In genomic region chr14:14702399-14703345, GRCm38 (mm10) we compare ENCODE assay signal across 8 mouse cellular contexts. TPM values are rescaled to one million over a fixed set of nuclear protein-coding genes. Genes with fewer than 3 reads are reported as not detected.
DNase-seq lines count a peak whose midpoint lies in the region; ATAC-seq lines count a peak whose summit lies in the region.

No protein-coding gene starts in this region.

- peak overlapping the region; percentile 75 for H3K4me2 ChIP-seq in forebrain, embryonic 14.5 days (ENCODE audit: low read length)
- peak overlapping the region; percentile 60 for H3K4me2 ChIP-seq in neural tube, embryonic 15.5 days

- H3K27me3 ChIP-seq in forebrain, embryonic 14.5 days (replicated peaks; ENCODE audit: control insufficient read depth, insufficient read depth, low read length), result no peaks in the 10 kb centered on the region
- H3K27me3 ChIP-seq in neural tube, embryonic 15.5 days (replicated peaks), result no peaks in the 10 kb centered on the region

- peak overlapping the region; percentile 99 for H3K27ac ChIP-seq in forebrain, embryonic 14.5 days (ENCODE audit: low read depth, low read length)
- H3K27ac ChIP-seq in neural tube, embryonic 15.5 days (replicated peaks), result peak overlapping the region; percentile 96

- H3K4me3 ChIP-seq in forebrain, embryonic 14.5 days (ENCODE audit: low read depth, low read length), result peak overlapping the region; percentile 91
- peak overlapping the region; percentile 88 for H3K4me3 ChIP-seq in neural tube, embryonic 15.5 days (replicated peaks)

- peak overlapping the region; percentile 98 for H3K9ac ChIP-seq in forebrain, embryonic 14.5 days (ENCODE audit: low read length)
- peak overlapping the region; percentile 96 for H3K9ac ChIP-seq in neural tube, embryonic 15.5 days (replicated peaks)

- intact Hi-C loops in heart, postnatal 14 days (cut with DNase I), result loop anchor here (5.0 to 10.0 kb wide), 2 partner anchors 160 to 358 kb away; partner anchors contain the start of gene Il3ra

- WGBS in forebrain, embryonic 14.5 days, result 1% methylated on average over 51 of the region's 85 CpGs
- under 1% methylated on average over 54 of the region's 85 CpGs for WGBS in neural tube, embryonic 15.5 days

- H3K9me3 ChIP-seq in forebrain, embryonic 14.5 days (replicated peaks; ENCODE audit: control insufficient read depth, low read length), result no peaks in the 10 kb centered on the region
- no peaks in the 10 kb centered on the region for H3K9me3 ChIP-seq in neural tube, embryonic 15.5 days (replicated peaks)

- ATAC-seq in forebrain, embryonic 14.5 days, result peak; percentile 96
- ATAC-seq in neural tube, embryonic 15.5 days (ENCODE audit: low FRiP score), result peak; percentile 97

- 0 out of 2 replicates have a peak, but pooled peaks cover 2% of the 10 kb centered on the region for H3K36me3 ChIP-seq in forebrain, embryonic 14.5 days (ENCODE audit: control insufficient read depth, insufficient read depth, low read length)
- no peaks in the 10 kb centered on the region for H3K36me3 ChIP-seq in neural tube, embryonic 15.5 days

- DNase-seq in ES-CJ7 (ENCODE audit: low read depth, low spot score), result peak; percentile 96
- peak; percentile 84 for DNase-seq in cerebellum, adult 11 months
- peak; percentile 98 for DNase-seq in forebrain, embryonic 14.5 days (ENCODE audit: low spot score)
- DNase-seq in heart, postnatal 14 days, result peak; percentile 90 to 93
- DNase-seq in layer of hippocampus, adult 11-12 months (ENCODE audit: low spot score), result peak; percentile 92
- peak; percentile 92 to 94 for DNase-seq in lung, adult 18-20 months
- peak; percentile 96 for DNase-seq in testis, postnatal 14 days (ENCODE audit: low spot score)

- peaks cover 15% of the 10 kb centered on the region for H3K4me1 ChIP-seq in forebrain, embryonic 14.5 days (ENCODE audit: control insufficient read depth, insufficient read depth, low read length)
- H3K4me1 ChIP-seq in neural tube, embryonic 15.5 days, result peaks cover 22% of the 10 kb centered on the region

RNA-seq across cellular contexts. Expression of gene Slc4a7, which starts 0.6 kb away (rescaled TPM):
- polyA plus RNA-seq in forebrain, embryonic 14.5 days (2014; fragmentation: Nextera tagmentation; extraction: Ambion mirVana), result 18.5 and 22.7 TPM in 2 replicates
- 10 to 100 TPM; 15.3 to 15.5 TPM for total RNA-seq in heart, postnatal 14 days (2021)
- polyA plus RNA-seq in neural tube, embryonic 15.5 days (2015; fragmentation: Nextera tagmentation; extraction: Ambion mirVana), result 21.7 and 25.2 TPM in 2 replicates

Comparison
In these comparisons a context has a peak if more than half of its experiments do, and no peak if none do; other contexts are left out.
1. Peak in every context shown above with its lines: DNase-seq, ATAC-seq, H3K4me3 ChIP-seq and H3K27ac ChIP-seq.